Mouse (Mus musculus): ENCODE data around the gene Psmg1.
"Not testable (repeated sequence)": the region's sequence is repeated elsewhere in the genome, so short reads cannot be mapped to it uniquely, and the experiment has no call there.

DNA sequence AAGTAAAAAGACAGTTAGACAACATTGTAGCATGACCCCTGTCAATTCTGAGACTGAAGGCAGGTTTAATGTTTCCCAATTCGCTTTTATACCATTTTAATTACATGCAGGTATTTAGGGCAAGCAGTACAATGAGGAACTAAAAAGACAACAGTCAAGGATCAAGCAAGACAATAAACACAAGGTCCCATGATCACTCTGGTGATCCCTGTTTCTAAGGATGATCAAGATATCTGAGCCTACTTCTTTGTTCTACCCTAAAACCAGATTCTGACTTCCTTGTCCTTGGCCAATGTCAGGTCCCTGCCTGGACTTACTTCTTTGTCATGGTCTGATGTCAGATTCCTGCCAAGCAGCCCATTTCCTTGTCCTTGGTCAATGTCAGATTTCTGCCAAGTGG is 29.3 kb downstream of the Psmg1 start:
- not testable (repeated sequence) for TF ChIP-seq POLR2A (IDR thresholded peaks at IDR 0.05; ENCODE audit: extremely low read depth, insufficient read depth, low read length); CTCF (IDR thresholded peaks at IDR 0.05; ENCODE audit: low read depth, low read length)

Measured in liver, adult 2 months (tissue).